Mouse (Mus musculus): ENCODE measurements around the gene Pcbd2.

Pcbd2 gene

DNA sequence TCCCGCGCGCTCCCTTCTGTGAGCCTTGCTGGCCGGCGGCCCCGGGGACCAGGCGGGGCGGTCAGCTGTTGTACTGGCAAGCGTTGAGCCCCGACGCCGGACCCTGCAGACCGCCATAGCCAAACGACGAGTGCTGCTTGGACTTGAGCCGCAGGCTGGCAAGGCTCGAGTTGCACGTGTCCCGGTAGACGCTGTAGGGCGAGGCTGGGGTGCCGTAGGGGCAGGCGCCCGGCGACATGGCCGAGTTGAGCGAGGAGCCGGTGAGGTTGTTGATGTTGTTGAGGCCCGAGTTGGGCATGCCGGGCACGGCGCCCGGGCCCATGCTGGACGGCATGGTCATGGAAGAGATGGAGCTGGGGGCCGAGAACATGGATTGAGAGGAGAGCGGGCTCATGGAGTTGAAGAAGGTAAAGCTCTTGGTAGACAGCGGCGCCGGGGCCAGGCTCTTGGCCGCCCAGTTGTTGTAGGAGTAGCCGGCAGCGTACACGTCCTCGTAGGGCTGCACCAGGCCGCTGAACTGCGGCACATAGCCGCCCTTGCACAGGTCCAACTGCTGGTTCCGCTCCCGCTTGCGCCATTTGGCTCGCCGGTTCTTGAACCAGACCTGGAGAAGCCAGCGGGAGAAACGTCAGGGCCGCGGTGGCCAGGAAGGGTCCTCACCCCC lies 99.0 kb downstream of the Pcbd2 start:
- no peak for DNase-seq (ENCODE audit: extremely low spot score)
